Mouse (Mus musculus) lung, adult 2 months (tissue): ENCODE results near the gene Cct3.

Experiments used
- CTCF ChIP-seq: fragments of 200-500 bp; IDR thresholded peaks from 2 replicates; pipeline ENCODE4 v1.5.1; 2011; ENCODE audit warnings: mild to moderate bottlenecking, low read length, control low read depth; ENCODE audit not compliant: insufficient read depth
- POLR2A ChIP-seq: fragments of 200-500 bp; IDR thresholded peaks from 2 replicates; pipeline ENCODE4 v1.6.1; 2011; ENCODE audit warnings: low read depth, mild to moderate bottlenecking, control low read depth, low read length, borderline replicate concordance; ENCODE audit errors: extremely low read depth

DNA sequence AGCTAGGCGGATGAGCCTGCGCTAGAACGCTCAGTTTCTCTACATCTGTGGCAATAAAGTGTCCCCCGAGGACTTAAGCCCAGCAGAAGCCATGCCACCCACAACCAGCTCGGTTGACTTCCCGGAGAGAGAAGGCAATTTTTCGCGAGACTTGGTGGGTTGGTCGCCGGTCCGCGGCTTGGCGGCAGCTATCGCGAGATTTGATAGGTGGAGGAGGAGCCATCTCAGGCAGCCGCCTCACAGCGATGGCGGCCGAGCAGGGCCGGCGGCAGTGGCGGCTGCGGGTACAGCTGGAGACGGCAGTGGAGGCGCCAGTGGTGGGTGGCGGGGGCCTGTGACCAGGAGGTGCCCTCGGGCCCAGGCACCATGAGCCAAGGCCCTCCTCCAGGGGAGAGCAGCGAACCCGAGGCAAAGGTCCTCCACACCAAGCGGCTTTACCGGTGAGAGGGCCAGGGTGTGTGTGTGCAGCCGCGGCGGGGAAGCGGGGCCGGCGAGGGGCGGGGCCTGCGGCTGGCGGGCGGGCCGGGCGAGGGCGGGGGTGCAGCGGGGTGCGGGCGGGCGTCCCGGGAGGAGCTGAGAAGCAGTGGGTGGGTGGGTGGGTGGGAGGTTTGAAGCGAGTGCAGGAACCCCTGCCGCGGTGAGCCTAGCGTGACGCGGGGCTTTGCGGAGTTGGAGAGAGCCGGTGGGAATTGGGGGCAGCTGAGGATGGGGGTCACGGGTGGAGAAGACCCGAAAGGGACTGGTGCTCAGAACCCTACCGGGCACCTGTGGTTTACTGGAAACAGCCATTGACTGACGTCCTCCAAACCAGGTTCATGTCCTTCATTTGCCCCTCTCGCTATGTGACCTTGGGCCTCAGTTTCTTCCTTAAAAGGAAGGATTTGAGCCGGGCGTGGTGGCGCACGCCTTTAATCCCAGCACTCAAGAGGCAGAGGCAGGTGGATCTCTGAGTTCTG lies 39.4 kb downstream of the Cct3 start, which contains the start of the genes Tmem79 and Smg5:
- TF ChIP-seq POLR2A (peak; percentile 98), CTCF (no peak)
